Mouse (Mus musculus) adrenal gland, postnatal 25 days (tissue): ENCODE results near the gene Nfkbib. TPM values are rescaled to one million over a fixed set of nuclear protein-coding genes. Genes with fewer than 3 reads are reported as not detected.
A peak's percentile ranks its signal among the peaks of the same experiment; 100 is the strongest.

Source experiments
- DNase-seq: peaks from one replicate; pipeline ENCODE4 v3.0.0; 2021; ENCODE audit warnings: mixed read lengths
- total RNA-seq: library from RNA; stranded (reverse); gene quantifications from 2 replicates; pipeline ENCODE4 v1.2.3, GENCODE M21; 2021

Nfkbib gene
- total RNA-seq, 1 experiment from 2014 or later: 36.8 TPM

DNA sequence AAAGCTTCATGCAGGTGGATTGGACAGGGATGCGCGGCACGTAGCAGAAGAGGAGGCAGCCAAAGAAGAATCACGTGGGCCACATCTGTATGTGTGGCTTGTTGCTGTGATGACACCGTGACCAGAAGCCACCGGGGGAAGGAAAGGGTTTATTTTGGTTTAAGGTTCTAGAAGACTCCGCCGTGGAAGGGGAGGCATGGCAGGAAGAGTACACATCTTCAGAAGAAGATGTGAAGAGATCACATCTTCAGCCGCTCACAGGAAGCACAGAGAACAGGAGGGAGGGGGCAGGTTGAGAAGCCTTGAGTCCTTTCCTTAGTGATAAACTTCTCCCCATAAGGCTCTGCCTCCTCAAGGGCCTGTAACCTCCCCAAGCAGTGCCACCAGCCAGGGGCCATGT is 32.7 kb upstream of the Nfkbib start:
- DNase-seq: no peak

DNA sequence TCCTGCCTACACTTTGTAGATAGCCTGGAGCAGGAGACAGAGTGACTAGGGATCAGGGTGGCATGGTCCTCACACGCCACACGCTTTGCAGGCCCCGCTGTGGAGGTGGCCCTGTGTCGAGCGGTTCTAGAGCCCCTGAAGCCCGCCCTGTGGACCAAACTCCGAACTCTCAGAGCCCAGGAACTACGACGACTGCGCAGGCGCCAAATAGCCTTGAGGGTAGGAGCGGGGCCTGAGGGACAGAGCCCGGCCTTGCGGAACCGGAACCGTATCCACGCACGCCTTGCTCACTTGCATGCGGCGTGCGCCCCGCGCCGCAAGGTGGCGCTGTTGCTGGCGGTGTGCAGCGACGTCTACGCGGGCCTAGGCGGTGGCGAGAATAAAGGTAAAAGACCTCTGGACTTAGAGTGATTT is 29.3 kb upstream of the Nfkbib start:
- peak; percentile 88 for DNase-seq

DNA sequence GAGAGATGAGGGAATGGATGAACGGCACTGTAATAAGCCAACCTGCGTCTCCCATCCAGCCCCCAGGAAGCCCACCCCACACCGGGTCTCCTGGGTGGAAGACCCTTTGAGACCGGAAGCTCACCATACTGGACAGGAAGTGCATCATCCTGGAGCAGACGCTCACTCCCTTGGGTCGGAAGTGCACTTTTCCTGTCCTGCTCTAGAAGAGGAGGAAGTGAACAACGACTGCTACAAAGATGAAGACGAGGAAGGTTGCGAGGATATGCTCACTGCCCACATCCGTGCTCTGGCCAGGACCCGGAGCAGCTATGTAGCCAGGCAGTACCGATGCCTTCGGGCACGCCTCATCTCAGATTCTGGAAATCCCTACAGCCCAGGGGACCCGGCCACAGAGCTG is 28.5 kb upstream of the Nfkbib start:
- no peak for DNase-seq

DNA sequence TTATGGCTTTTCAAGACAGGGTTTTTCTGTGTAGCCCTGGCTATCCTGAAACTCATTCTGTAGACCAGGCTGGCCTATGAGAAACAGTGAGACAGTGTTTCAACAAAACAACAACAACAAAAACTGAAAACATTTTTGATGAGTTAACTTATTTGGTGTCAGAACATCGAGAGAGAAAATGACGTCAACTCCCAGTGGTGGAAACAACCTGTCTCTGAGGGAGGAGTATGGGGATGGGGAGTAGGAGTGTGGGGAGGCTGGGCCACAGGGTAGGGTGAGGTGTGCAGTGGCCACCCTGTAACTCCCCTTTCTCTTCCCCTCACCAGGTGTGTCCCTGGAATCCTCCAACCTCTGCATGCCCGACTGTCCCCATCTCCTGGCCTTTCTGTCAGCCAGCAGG is 27.2 kb upstream of the Nfkbib start:
- no peak for DNase-seq

DNA sequence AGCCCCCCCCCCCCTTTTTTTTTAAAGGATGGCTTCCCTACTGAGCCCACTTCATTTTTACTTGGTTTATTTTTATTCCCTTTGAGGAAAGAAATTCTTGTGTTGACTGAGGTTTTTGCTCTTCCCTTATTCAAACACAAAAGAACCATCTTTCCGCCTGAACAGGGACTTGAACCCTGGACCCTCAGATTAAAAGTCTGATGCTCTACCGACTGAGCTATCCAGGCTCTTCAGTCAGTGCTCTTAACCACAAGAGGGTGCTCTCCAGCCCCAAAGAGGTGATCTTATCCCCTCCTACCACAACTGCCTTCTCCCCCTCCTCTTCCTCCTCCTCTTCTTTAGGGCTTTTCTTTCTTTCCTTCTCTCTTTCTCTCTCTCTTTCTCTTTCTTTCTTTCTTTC is 26.5 kb upstream of the Nfkbib start:
- no peak for DNase-seq

DNA sequence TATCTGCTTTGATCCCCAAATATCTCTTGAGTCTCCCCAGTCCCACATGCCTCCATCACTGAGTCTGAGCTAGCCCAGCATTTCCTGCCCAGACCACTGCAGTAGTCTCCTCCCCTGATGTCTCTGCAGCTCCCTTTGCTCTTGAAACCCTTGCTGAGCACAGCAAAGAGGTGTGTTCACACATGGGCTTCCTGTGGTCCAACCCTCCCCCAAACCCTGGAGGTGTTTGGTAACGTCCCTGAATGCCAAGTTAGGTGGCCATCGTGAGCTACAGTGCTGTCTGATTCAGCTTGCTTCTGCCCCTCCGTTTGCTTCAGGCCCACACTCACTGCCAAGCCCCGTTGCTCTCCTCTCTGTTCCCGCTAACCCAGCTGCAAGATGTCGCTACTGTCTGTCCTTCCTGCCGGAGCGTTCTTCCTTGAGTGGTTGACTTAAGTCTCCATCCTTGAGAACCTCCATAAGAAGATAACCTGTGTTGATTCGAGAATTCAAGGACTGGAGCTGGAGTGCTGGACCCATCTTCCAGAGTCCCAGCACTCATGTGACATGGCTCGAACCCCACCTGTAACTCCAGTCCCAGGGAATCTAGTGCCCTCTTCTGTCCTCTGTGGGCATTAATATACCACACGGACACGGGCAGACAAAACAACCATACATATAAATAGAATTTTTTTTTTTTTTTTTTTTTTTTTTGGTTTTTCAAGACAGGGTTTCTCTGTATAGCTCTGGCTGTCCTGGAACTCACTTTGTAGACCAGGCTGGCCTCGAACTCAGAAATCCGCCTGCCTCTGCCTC is 25.3 kb upstream of the Nfkbib start:
- no peak for DNase-seq

DNA sequence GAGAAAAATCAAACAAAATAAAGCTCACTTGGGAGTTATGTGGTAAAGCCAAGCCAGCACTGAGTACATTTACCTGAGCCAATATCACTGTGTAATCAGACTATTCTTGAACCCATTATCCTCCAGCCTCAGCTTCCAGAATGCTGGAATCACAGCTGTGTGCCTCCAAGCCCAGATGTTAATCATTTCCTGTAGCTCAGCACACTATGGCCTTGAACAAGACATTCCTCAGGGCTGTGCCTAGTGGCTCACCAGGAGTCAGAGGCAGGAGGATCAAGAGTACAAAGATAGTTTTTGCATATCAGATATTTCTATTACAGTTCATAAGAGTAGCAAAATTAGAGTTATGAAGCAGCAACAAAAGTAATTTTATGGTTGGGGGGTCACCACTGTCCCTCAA is 24.4 kb upstream of the Nfkbib start:
- DNase-seq: no peak

DNA sequence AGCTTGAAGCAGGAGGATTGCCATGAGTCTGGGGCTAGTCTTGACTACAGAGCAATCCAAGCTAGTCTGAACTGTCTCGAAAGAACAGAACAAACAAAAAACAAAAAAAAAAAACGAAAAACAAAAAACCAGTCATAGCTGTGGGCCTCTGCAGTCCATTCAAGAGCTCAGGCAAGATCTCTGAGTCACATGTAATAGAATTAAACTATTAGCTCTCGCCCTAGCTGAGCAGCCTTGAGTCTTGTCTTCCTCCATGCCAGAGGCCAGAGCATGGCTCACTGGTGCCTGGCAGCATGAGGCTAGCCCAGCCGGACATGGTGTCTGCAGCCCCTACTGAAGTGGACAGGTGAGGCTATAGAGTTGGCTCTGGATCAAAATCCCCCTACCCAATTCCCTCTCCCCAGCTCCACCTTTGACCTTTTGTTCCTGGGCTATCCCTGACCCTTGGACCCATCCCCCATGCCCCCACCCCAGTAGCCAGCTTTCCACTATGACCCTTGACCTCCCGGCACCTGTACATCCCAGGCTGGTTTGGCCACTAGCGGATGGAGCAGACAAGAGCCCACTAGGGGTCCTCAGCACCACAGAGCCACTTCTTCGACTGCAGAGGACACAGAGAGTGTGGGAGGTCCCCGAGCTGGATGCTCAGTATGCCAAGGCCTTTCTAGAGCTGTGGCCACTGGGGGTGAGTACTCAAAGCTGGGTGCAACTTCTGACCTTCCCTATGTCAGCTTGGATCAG is 22.9 kb upstream of the Nfkbib start:
- no peak for DNase-seq

DNA sequence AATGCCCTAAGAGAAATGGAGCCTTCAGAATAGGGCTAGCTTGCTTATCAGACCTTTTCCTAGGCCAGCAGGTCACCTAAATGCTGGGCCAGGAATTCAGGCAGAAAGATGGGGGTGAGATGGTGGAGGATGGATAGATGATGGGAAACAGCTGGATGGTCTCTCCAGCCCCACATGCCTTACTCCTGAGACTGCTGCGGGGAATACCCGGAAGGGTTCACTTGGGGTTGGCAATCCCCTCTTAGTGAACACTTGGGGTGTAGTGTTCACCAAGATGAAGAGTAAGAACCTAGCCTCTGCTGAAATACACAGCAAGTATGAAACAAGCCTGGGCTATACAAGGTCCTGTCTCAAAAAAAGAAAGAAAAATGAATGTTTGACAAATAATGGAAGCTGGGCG is 21.9 kb upstream of the Nfkbib start:
- DNase-seq: no peak

DNA sequence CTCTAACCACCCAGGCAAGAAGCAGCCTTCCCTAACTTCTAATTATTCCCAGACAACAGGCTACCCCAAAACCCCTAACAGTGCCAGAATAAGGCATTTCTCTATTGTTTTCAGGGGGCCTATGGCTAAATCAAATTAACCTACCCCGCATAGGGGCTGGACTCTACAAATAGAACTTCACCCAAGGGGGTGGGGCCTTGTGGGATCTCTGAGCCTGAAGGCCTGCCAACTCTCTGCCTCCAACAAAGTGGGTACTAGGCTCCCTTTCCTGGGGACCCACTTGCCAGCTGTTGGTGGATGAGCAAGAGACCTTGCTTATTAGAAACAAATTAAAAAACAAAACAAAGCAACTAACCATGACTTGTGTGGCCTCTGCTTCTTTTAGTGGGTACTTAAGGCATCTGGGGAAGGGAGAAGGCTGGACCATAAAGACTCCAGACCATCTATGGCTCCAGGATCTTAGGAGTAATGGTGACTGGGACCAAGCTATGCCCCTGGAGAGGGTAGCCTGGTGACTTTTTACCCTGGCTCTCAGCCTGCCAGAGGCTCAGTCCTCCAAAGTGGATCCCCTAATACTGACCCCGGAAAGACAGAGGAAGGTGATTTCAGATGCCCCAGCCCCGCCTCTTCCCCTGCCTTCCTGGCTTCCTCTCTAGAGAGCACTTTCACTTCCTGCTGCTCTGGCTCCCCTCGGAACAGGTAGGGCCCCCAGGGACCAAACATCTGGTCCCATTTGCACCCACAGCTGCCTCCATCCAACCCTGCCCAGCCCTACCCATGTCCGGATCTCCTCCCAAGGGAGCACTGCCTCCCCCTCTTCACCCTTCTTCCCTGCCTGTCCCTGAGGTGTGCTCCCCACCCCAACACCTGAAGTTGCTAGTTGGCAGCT is 21.2 kb upstream of the Nfkbib start, which contains the start of gene Rinl:
Gene Rinl, plus strand, starts transcription at position 663 of the 889 bp plus-strand sequence.
- DNase-seq: no peak

DNA sequence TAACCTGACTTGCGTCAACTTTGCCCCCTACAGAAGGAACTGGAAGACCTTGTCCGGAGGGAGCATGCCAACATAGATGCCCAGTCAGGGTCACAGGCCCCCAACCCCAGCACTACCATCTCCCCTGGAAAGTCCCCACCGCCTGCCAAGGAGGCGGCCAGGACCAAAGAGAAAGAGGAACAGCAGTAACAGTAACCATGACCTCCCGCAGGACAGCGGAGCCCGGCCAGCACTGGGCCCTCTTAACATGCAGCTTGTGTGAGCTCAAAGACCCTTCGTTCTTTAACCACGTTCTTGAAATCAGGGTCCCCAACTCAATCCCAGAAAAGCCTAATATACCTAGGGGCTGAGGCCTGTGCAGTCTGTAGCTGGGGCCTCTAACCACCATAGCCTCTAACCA is 20.6 kb upstream of the Nfkbib start:
- DNase-seq: no peak

DNA sequence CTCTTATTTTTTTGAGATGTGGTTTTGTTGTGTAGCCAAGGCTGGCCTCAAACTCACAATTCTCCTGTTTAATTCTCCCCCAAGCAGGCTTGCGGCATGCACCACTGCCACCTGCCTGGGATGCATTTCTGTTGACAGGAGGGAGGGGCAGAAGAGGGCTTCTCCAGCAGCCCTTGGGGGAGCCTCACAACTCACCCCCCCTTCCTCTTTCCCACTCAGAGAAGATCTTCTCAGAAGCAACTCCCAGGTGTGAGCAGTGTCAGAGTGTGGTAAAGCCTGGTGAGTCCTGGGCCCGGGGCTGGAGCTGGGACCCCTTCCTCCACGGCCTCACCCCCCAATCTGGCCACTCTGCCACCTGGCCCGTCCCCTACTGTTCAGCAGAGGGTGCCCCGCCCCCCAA is 17.8 kb upstream of the Nfkbib start:
- no peak for DNase-seq

DNA sequence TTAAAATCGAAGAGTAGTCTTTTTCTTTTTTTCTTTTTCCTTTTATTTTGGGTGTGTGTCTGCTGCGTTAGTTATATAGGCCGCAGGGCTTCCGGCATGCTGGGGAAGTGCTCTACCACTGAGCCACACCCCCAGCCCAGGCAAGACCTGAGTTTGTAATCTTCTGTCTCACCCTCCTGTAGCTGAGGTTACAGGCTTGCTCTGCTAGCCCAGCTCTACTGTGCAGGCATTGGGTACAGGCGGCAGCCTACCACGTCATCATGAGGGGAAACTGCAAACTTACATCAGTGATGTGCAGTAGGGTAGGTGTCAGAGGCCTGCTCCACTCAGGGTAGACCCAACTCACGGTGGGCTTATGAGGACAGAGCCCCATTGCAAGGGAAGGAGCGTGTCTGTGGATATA is 13.9 kb upstream of the Nfkbib start:
- no peak for DNase-seq

DNA sequence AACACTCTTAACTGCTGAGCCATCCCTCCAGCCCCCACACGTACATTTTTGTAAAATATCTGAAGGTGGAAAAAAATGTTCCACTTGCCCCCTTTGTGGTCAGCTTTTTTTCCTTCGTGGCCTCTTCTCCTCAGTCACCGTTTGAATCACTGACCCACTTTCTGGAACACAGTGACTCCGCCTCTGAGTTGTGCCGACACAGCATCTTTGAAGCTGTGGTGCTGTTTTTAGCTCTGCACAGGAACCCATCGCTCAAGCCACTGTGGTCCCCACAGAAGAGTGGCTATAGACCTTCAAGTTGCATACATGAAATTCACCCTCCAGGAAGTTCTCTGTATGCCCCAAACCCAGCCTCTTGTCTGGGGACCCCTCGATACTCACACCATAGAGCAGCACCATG is 13.5 kb upstream of the Nfkbib start:
- no peak for DNase-seq

DNA sequence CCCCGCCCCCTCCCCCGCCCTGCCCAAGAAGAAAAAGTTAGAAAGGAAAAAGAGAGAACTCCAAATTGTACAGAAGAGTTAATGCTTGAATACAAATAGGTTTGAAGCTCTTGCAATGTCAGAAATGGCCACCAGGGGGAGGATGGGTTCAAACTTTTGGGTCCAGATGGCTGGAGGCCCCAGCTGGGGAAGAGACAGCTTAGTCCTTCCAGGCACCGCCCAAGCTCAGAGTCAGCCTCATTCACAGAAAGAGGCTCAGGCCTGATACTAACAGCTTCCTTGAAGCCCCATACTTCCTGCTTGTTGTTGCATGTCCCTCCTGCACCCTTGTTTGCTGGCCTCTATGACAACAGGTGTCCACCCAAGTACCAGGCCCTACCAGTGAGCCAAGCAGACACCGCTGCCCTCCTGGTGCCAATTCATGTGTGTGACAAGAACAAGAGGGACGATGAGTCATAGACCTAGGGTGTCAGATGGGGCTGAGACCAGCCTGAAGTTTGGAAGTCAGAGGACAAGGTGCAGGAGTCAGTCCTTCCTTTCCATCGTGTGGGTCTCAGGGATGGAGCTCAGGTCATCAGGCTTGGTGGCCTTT is 12.9 kb upstream of the Nfkbib start:
- DNase-seq: peak; percentile 85

DNA sequence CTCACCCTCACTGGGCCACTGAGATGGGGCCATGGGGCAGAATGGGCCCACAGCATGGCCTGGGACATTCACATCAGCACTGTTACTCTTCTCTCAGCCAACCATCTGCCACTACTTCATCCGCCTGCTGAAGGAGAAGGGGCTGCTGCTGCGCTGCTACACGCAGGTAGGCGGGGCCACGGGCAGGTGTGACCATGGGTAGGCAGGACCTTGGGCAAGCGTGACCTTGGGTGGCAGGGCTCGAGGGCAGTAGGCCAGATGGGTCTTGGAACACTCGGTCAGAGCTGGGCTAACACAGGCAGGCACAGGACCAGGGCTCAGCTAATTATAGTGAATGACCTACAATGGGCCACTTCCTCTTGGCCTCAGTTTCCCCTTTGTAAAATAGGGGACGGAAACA is 11.5 kb upstream of the Nfkbib start:
- no peak for DNase-seq

DNA sequence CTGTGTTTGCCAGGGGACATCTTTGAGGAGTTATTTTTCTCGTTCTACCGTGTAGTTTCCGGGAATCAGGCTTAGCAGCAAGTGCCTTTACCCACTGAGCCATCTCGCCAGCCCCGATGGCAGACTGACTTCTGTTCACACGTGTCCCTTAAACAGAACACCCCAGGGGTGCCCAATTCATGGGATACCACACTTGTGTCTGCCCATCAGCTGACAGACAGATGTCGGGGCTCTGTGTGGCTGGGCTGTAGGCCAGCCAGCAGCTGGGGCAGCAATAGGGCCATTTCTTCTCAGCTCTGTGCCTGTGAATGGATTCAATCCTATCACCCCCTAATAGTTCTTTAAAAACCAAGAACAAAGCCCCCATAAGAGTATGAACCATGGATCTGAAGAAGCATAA is 7.8 kb upstream of the Nfkbib start:
- no peak for DNase-seq

DNA sequence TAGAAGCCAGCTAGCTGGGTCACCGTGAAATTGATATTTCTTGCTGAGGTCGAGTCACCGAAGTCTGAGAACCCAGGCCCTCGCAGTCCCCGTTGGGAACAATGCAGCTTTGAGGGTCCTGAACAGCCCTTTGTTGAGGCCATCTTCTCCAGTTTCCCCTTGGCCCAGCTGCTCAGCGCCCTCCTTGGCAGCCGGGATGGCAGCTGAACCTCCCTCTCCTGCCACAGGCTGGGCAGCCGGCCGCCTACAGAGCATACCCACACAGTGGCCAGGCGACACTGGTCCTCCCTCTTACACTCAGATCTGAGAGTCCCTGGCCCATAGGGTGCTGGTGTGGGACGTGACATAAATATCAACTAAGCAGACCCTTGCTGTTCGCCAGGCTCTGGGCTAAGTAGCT is 6.9 kb upstream of the Nfkbib start:
- no peak for DNase-seq

DNA sequence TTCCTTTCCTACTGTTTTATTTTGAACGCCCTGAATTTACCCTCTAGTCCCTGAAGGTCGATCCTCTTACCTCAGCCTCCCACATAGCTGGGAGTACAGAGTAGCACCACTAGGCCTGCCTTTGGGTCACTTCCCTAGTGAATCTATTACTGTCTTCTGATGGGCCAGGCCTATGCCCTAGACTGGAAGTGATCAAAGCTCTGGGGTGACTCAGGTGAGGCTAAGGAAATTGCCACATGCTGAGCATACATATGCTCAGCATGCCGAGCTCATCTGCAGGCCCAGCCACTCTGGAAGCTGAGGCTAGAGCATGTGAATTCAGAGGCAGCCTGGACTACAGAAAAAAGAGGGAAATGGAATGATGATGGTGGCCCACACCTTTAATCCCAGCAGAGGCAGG is 5.9 kb upstream of the Nfkbib start:
- no peak for DNase-seq

DNA sequence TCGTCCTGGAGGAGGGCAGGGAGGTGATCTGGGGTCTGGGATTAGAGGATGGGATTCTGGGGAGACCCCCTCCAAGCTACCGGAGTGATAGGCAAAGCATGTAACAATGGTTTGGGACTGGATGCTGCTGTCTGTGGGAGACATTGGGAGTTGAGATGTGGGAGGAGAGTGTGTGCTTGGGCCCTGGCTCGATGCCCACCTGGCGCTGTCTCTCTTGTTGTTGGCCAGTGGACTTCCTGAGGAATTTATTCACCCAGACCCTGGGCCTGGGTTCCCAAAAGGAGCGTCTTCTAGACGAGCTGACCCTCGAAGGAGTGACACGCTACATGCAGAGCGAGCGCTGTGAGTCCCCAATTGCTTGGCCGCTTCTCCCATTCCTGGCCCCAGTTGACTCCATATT is 4.6 kb upstream of the Nfkbib start:
- no peak for DNase-seq

DNA sequence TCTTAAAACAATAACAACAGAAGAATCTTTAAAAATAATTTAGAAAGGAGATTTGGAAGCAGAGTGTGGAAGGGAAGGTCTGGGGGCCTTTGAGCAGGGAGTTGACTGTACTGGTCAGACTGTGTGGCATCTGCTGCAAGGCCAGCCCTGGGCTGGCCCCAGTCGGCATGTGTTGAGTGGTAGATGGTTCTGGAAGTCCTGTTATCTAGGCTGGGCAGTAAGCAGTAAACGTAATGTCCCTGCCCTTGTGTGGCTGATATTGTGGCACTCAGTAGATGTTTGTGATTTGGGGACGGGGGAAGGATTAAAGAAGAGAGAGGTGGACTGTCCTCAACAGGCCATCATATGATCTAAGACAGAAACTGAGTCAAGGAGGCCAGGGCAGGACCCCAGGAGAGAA is 3.0 kb upstream of the Nfkbib start:
- no peak for DNase-seq

DNA sequence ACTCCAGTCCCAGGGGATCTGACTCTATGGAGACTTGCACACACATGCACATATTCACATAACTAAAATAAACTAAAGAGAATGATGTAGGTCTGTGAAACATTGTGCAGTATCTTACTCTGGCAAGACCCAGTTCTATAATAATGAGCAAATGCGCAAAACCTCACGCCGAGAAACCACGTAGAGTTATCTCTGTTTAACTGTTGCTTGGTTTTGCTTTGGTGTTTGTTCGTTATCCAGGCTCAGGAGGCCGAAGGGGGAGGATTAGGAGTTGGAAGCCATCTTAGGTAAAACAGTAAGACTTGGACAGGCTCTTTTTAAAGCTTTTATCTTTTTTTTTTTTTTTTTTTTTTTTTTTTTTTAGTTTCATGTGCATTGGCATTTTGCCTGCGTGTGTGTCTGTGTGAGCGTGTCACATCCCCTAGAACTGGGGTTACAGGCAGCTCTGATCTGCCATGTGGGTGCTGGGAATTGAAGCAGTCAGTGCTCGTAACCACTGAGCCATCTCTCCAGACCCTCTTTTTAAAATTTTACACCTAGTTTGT is 2.2 kb upstream of the Nfkbib start:
- no peak for DNase-seq
